Comparison of ENCODE assay signal across 10 mouse cellular contexts in the genomic region with DNA sequence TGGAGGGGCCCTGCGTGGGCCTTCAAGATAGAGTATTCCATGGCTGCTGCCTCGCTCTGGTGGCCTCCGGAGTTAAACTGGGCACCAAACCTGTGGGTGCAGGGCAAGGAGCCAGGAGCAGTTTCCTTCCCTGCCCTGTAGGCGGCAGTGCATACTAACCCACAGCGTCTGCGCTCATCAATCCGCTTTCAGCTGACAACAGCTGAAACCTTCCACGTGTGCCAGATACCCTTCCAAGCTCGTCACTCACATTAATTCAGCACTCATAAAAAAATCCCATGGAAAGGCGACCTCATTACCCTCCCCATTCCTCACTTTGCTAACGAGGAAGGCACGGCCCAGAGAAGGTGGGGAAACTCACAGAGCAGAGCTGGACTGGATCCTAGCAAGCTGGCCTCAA. TPM values are rescaled to one million over a fixed set of nuclear protein-coding genes. Genes with fewer than 3 reads are reported as not detected.
DNase-seq lines count a peak whose midpoint lies in the region; ATAC-seq and TF ChIP-seq lines count a peak whose summit lies in the region.
"Had no signal": no experiment of that assay in that cellular context is flagged by ENCODE, and none has a peak within 500 bp of the region (broad histone marks: within the 10 kb centered on the region; RNA-seq: fewer than 3 reads in every experiment).

No protein-coding gene starts in this region.

- TF ChIP-seq CTCF in intestine, postnatal 0 days (IDR thresholded peaks at IDR 0.05; ENCODE audit: low read depth): peak; percentile 98
- TF ChIP-seq CTCF in thymus, adult 2 months (IDR thresholded peaks at IDR 0.05; ENCODE audit: borderline replicate concordance, control insufficient read depth, extremely low read depth, insufficient read depth, low read length, poor library complexity): peak; percentile 84

- peak; percentile 50 for DNase-seq in urinary bladder, adult 2 months (ENCODE audit: low spot score)
- no peak for DNase-seq in urinary bladder, postnatal 10 days (ENCODE audit: low spot score)
- peak; percentile 87 for DNase-seq in cerebellum, adult 8-10 months
- peak; percentile 24 to 87 for DNase-seq in frontal cortex, adult 2 months (ENCODE audit: extremely low spot score in 1 of 2, low spot score in 1 of 2)
- peak; percentile 65 to 66 for DNase-seq in left cerebral cortex, postnatal 36 days (ENCODE audit: low spot score in 2 of 2)
- DNase-seq in naive thymus-derived CD4-positive, alpha-beta T cell, adult 2 months (ENCODE audit: low read depth): peak; percentile 81
- peak; percentile 67 for DNase-seq in thymus, adult 2 months

- no peak overlapping the region for H3K4me3 ChIP-seq in intestine, postnatal 0 days (ENCODE audit: low read depth, low read length)
- H3K4me3 ChIP-seq in thymus, adult 2 months (ENCODE audit: control insufficient read depth, insufficient read depth, low read length): no peak overlapping the region
- H3K4me3 ChIP-seq: erythroblast, embryonic 14.5 days had no signal

- no peak for TF ChIP-seq POLR2A in thymus, adult 2 months (IDR thresholded peaks at IDR 0.05; ENCODE audit: control insufficient read depth, extremely low read depth, insufficient read depth, low read length, poor library complexity)

- H3K9ac ChIP-seq in intestine, postnatal 0 days (ENCODE audit: low read depth, low read length): no peak overlapping the region

- H3K4me2 ChIP-seq in intestine, postnatal 0 days (replicated peaks; ENCODE audit: low read depth): no peak overlapping the region

- no peak overlapping the region for H3K27ac ChIP-seq in intestine, postnatal 0 days (ENCODE audit: low read depth, low read length)
- H3K27ac ChIP-seq in thymus, adult 2 months (ENCODE audit: control insufficient read depth, insufficient read depth, low read length): no peak overlapping the region

- no peaks in the 10 kb centered on the region for H3K27me3 ChIP-seq in intestine, postnatal 0 days (replicated peaks; ENCODE audit: control insufficient read depth, insufficient read depth, low read length)
- no peaks in the 10 kb centered on the region for H3K27me3 ChIP-seq in thymus, adult 2 months (ENCODE audit: control insufficient read depth, insufficient read depth, low read length)

- no peaks in the 10 kb centered on the region for H3K4me1 ChIP-seq in intestine, postnatal 0 days (replicated peaks; ENCODE audit: control insufficient read depth, insufficient read depth, low read length)
- H3K4me1 ChIP-seq in thymus, adult 2 months (replicated peaks; ENCODE audit: control insufficient read depth, insufficient read depth, low read length): no peaks in the 10 kb centered on the region

- H3K36me3 ChIP-seq in intestine, postnatal 0 days (ENCODE audit: control insufficient read depth, insufficient read depth): no peaks in the 10 kb centered on the region
- no peaks in the 10 kb centered on the region for H3K36me3 ChIP-seq in thymus, adult 2 months (ENCODE audit: control insufficient read depth, insufficient read depth, low read length)

- no peaks in the 10 kb centered on the region for H3K9me3 ChIP-seq in intestine, postnatal 0 days (ENCODE audit: control insufficient read depth)

- WGBS in intestine, postnatal 0 days: 8% methylated on average over 12 of the region's 12 CpGs
- 10% methylated on average over 12 of the region's 12 CpGs for WGBS in thymus, adult 2 months

- no peak for ATAC-seq in intestine, postnatal 0 days

- intact Hi-C loops in left cerebral cortex, postnatal 36 days (cut with DNase I): loop anchor here (2.0 to 5.0 kb wide), 2 partner anchors 51 to 161 kb away; partner anchors contain the start of gene Bpi

RNA-seq across cellular contexts. Expression of gene D630003M21Rik, which starts 21.2 kb away (rescaled TPM):
- polyA plus RNA-seq in urinary bladder, adult 2 months (2012; rRNA removed): 1.9 and 2.5 TPM in 2 replicates
- 3.7 and 4.5 TPM in 2 replicates for polyA plus RNA-seq in frontal cortex, adult 2 months (2012; rRNA removed)
- polyA plus RNA-seq in intestine, postnatal 0 days (2015; fragmentation: Nextera tagmentation; extraction: Ambion mirVana): 0.76 and 0.82 TPM in 2 replicates
- 1 to 10 TPM; 3.5 TPM for total RNA-seq in left cerebral cortex, postnatal 36 days (2021)
- 2.2 and 3.1 TPM in 2 replicates for polyA plus RNA-seq in thymus, adult 2 months (2012; rRNA removed)

RNA-seq across cellular contexts. Expression of gene Bpi, which starts 50.0 kb away (rescaled TPM):
- polyA plus RNA-seq in urinary bladder, adult 2 months (2012; rRNA removed): not detected in 2 replicates
- polyA plus RNA-seq in frontal cortex, adult 2 months (2012; rRNA removed): not detected in 2 replicates
- not detected in 2 replicates for polyA plus RNA-seq in intestine, postnatal 0 days (2015; fragmentation: Nextera tagmentation; extraction: Ambion mirVana)
- total RNA-seq in left cerebral cortex, postnatal 36 days (2021): not detected
- 0.06 and 0.32 TPM in 2 replicates for polyA plus RNA-seq in thymus, adult 2 months (2012; rRNA removed)
- polyA plus RNA-seq: erythroblast, embryonic 14.5 days; stomach, embryonic 16.5 days had no signal
